Mouse (Mus musculus) hindbrain, embryonic 16.5 days (tissue): ENCODE results near the gene Pate3. TPM values are rescaled to one million over a fixed set of nuclear protein-coding genes. Genes with fewer than 3 reads are reported as not detected.
"Not testable (repeated sequence)": the region's sequence is repeated elsewhere in the genome, so short reads cannot be mapped to it uniquely, and the experiment has no call there.

ENCODE experiments used
- ATAC-seq: fragments of 200-750 bp; cut with Nextera tagmentation; 2 replicates; pipeline ENCODE4 v1.8.0; 2017; ENCODE audit warnings: moderate TSS enrichment, moderate library complexity
- H3K27ac ChIP-seq: fragments of 300-500 bp; sonication (generic); 2 replicates; pipeline ENCODE4 v1.5.1; 2014; ENCODE audit warnings: low read depth, mild to moderate bottlenecking, control low read depth, low read length, moderate library complexity
- H3K27me3 ChIP-seq: fragments of 300-500 bp; sonication (generic); replicated peaks from 2 replicates; pipeline ENCODE4 v1.6.1; 2014; ENCODE audit warnings: low read length; ENCODE audit not compliant: control insufficient read depth, insufficient read depth
- H3K36me3 ChIP-seq: fragments of 300-500 bp; sonication (generic); 2 replicates; pipeline ENCODE4 v1.6.1; 2014; ENCODE audit warnings: mild to moderate bottlenecking, low read length, moderate library complexity, mixed read lengths; ENCODE audit not compliant: control insufficient read depth, insufficient read depth
- H3K4me1 ChIP-seq: fragments of 300-500 bp; sonication (generic); 2 replicates; pipeline ENCODE4 v1.6.1; 2014; ENCODE audit warnings: low read depth, low read length; ENCODE audit not compliant: control insufficient read depth, insufficient read depth
- H3K4me2 ChIP-seq: fragments of 300-500 bp; sonication (generic); 2 replicates; pipeline ENCODE4 v1.6.1; 2014; ENCODE audit warnings: mild to moderate bottlenecking, low read length, control low read depth, moderate library complexity
- H3K4me3 ChIP-seq: fragments of 300-500 bp; sonication (generic); 2 replicates; pipeline ENCODE4 v1.5.1; 2014; ENCODE audit warnings: mild to moderate bottlenecking, low read length, control low read depth, moderate library complexity
- H3K9ac ChIP-seq: fragments of 300-500 bp; sonication (generic); 2 replicates; pipeline ENCODE4 v1.6.1; 2014; ENCODE audit warnings: low read depth, mild to moderate bottlenecking, control low read depth, low read length, moderate library complexity
- H3K9me3 ChIP-seq: fragments of 300-500 bp; sonication (generic); 2 replicates; pipeline ENCODE4 v1.6.1; 2014; ENCODE audit warnings: mild to moderate bottlenecking, low read length, moderate library complexity; ENCODE audit not compliant: control insufficient read depth
- WGBS: fragments of 180-500 bp; shearing (Covaris S2); extraction: QIAGEN DNeasy Blood & Tissue Kit; methylation state at CpG from one replicate; pipeline ENCODE4 v1.1.7; 2014; 5-methylcytosine and 5-hydroxymethylcytosine counted together
- polyA plus RNA-seq: library from polyadenylated mRNA; unstranded; fragments of >200 nt; fragmentation: Nextera tagmentation; extraction: Ambion mirVana; gene quantifications from 2 replicates; pipeline ENCODE4 v1.2.1, GENCODE M21; 2015

The Pate3 gene
- polyA plus RNA-seq: not detected in 2 replicates

DNA sequence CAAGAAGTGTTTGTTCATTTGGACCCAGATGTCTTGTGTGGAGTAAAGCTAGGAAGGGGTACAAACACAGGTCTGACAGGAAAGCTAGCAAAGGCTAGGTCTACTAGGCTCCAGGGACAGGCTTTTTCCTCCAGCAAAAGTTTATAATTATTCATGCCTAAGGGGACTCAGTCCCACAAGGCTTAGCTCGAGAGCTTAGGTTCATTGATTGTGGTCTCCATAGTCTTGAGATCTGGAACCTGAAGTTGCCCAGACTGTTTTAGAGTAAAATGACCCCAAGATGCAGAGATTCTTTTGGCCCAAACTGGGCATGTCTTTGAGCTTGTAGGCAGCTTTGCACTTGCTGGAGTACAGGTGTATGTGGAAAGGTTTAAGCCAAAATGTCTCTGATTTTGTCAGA is at the start of gene Pate3:
Gene Pate3, minus strand, starts transcription at position 101 of the 400 bp plus-strand sequence.
- Histone ChIP-seq H3K27ac (no peak within 1 kb of the TSS), H3K4me2 (no peak within 1 kb of the TSS), H3K4me1 (no peaks in the 10 kb centered on the region), H3K9me3 (no peaks in the 10 kb centered on the region), H3K9ac (no peak within 1 kb of the TSS), H3K36me3 (no peaks in the 10 kb centered on the region), H3K4me3 (no peak within 1 kb of the TSS), H3K27me3 (no peaks in the 10 kb centered on the region)
- 84% methylated on average over 1 of the region's 1 CpGs for WGBS
- ATAC-seq: no peak

DNA sequence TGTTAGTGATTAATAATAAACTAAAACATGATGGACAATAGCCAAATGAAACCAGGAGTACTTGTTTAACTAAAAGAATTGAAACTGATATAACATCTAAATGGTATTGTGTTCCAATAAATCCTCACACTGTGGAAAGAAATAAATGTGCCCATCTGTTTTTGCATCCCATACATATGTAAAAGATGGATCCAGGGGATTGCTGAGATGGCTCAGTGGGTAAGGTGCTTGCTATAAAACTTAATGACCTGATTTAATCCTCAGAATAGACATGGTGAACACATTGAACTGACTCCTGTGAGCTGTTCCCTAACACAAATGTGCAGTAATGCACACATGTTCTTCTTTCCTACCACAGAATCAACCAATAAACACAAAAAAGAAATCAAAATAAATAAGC is 43.9 kb upstream of the Pate3 start:
- Histone ChIP-seq H3K9ac (no peak overlapping the region), H3K9me3 (0 out of 2 replicates have a peak, but pooled peaks cover 1% of the 10 kb centered on the region), H3K27ac (no peak overlapping the region), H3K27me3 (no peaks in the 10 kb centered on the region), H3K4me3 (no peak overlapping the region), H3K4me1 (no peaks in the 10 kb centered on the region), H3K36me3 (no peaks in the 10 kb centered on the region), H3K4me2 (no peak overlapping the region)
- no peak for ATAC-seq

DNA sequence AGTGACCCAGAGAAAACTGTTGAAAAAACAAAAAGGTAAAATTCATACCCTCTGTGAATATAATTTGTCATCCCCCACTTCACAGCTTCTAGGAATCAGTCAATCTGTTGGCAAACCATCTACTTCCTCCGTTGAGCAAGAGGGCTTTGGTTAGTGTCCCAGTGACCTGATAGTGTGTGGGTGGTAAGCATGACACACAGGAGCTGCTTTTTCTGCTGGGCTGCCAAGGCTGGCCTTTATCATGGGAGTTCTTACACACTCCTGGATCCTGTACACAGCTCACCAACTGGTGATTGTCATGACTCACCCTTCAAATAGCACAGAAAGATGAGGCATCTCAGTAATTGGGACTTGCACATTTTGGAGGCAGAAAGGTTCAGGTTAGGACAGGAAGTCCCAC is 39.0 kb upstream of the Pate3 start, which contains the start of gene Pate1:
Gene Pate1, minus strand, starts transcription at position 378 of the 400 bp plus-strand sequence.
- Histone ChIP-seq H3K4me3 (no peak within 1 kb of the TSS), H3K4me1 (no peaks in the 10 kb centered on the region), H3K27ac (no peak within 1 kb of the TSS), H3K9ac (no peak within 1 kb of the TSS), H3K9me3 (no peaks in the 10 kb centered on the region), H3K36me3 (no peaks in the 10 kb centered on the region), H3K27me3 (no peaks in the 10 kb centered on the region), H3K4me2 (no peak within 1 kb of the TSS)
- 62% methylated on average over 1 of the region's 1 CpGs for WGBS
- ATAC-seq: no peak

DNA sequence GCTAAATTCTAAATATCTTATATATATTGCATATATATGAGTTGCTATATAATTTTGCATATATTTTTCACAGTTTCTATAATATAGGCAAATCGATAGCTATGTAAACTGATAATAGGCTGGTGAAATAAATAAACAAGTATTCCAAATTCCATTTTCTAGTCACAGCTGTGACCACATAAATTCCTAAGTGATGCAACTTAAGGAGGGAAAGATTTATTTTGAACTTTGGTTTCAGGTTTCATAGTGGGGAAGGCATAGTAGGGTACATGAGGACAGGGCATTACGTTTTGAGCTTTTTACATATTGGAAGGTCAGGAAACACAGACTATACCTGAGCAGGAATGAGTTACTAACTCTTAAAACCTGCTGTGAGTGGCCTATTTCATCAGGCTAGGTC is 25.6 kb upstream of the Pate3 start:
- Histone ChIP-seq H3K36me3 (no peaks in the 10 kb centered on the region), H3K27ac (no peak overlapping the region), H3K9me3 (no peaks in the 10 kb centered on the region), H3K4me3 (no peak overlapping the region), H3K9ac (no peak overlapping the region), H3K4me1 (no peaks in the 10 kb centered on the region), H3K4me2 (no peak overlapping the region), H3K27me3 (no peaks in the 10 kb centered on the region)
- no peak for ATAC-seq
- WGBS: 88% methylated on average over 2 of the region's 2 CpGs

DNA sequence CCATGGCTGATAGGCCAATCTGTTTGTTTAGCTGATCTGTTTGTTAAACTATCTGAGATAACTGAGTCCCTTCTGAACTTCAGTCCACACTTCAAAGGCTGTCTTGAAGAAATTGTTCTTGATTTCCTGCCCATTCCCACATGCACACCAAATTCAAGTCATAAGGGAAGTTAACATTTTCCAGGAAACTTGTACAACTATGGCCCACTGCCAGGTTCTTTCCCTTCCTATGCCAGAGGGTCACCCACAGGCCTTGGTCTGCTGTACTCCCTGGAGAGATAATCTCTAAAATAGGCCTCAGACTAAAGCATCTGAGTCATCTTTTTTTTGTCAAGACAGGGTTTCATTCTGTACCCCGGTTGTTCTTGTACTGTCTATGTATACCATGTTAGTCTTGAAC is 15.0 kb downstream of the Pate3 start:
- no peak for ATAC-seq
- H3K36me3 ChIP-seq: no peaks in the 10 kb centered on the region

DNA sequence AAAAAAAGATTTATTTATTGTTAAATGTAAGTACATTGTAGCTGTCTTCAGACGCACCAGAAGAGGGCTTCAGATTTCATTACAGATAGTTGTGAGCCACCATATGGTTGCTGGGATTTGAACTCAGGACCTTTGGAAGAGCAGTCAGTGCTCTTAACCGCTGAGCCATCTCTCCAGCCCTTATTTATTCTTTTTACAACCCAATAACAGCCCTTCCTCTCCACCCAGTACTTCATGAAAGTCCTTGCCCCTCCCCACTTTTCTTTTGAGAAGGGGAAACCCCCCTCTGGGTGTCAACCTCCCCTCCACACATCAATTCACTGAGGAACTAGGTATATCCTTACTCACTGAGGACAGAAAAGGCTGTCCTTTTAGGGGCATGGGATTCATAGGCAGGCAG is 31.2 kb downstream of the Pate3 start:
- not testable (repeated sequence) for H3K27ac ChIP-seq, H3K9me3 ChIP-seq, H3K9ac ChIP-seq, H3K4me3 ChIP-seq, H3K4me2 ChIP-seq, H3K4me1 ChIP-seq, H3K27me3 ChIP-seq, ATAC-seq, H3K36me3 ChIP-seq
- 62% methylated on average over 2 of the region's 2 CpGs for whole genome bisulfite sequencing

More for the DNA sequence above, 15.0 kb downstream of the Pate3 start:
- H3K9ac ChIP-seq: no peak overlapping the region
- no peaks in the 10 kb centered on the region for H3K4me1 ChIP-seq
- 87% methylated on average over 1 of the region's 1 CpGs for WGBS
- no peak overlapping the region for H3K4me2 ChIP-seq
- no peaks in the 10 kb centered on the region for H3K27me3 ChIP-seq
- H3K27ac ChIP-seq: no peak overlapping the region
- no peak overlapping the region for H3K4me3 ChIP-seq
- H3K9me3 ChIP-seq: no peaks in the 10 kb centered on the region

DNA sequence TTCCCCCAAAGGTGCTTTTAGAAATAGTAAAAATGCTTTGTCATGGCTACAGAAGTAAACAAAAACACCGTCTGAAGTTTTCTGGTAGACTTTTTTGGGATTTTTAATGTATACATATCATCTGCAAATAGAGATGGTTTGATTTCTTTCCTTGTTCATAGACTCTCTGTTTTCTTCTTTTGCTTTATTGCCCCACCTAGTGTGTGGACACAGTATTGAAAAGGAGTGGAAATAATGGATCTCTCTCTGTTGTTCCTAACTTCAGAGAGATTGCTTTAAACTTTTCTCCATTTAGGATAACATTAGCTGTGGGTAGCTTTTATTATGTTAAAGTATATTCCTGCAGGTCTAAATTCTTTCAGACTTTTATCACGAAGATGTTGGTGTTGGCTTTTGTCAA is 34.0 kb downstream of the Pate3 start:
- Histone ChIP-seq H3K4me1 (no peaks in the 10 kb centered on the region), H3K27me3 (no peaks in the 10 kb centered on the region), H3K9ac (no peak overlapping the region), H3K9me3 (no peaks in the 10 kb centered on the region), H3K4me3 (no peak overlapping the region), H3K4me2 (no peak overlapping the region), H3K36me3 (no peaks in the 10 kb centered on the region), H3K27ac (no peak overlapping the region)
- no peak for ATAC-seq
- WGBS: 34% methylated on average over 2 of the region's 2 CpGs

DNA sequence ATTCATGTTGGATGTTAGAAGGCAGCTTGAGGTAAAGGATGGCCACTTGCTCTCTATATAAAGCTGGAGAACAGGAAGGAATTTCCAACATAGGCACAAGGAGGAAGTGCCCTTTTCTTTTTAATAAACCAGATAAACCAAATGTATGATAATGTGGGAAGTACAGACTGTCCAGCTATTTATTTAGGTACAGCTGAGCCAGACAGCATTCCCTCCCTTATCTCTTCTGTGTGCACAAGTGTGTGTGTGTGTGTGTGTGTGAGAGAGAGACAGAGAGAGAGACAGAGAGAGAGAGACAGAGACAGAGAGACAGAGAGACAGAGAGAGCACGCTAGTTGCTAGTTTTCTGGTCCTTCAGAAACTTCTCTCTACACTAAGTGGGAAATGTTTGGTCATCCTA is 36.2 kb downstream of the Pate3 start, which contains the start of gene Pate4:
Gene Pate4, minus strand, starts transcription at position 101 of the 400 bp plus-strand sequence.
- Histone ChIP-seq H3K4me1 (no peaks in the 10 kb centered on the region), H3K27ac (no peak within 1 kb of the TSS), H3K4me2 (no peak within 1 kb of the TSS), H3K27me3 (no peaks in the 10 kb centered on the region), H3K9ac (no peak within 1 kb of the TSS), H3K4me3 (no peak within 1 kb of the TSS), H3K36me3 (no peaks in the 10 kb centered on the region), H3K9me3 (no peaks in the 10 kb centered on the region)
- 72% methylated on average over 1 of the region's 1 CpGs for WGBS
- ATAC-seq: no peak

DNA sequence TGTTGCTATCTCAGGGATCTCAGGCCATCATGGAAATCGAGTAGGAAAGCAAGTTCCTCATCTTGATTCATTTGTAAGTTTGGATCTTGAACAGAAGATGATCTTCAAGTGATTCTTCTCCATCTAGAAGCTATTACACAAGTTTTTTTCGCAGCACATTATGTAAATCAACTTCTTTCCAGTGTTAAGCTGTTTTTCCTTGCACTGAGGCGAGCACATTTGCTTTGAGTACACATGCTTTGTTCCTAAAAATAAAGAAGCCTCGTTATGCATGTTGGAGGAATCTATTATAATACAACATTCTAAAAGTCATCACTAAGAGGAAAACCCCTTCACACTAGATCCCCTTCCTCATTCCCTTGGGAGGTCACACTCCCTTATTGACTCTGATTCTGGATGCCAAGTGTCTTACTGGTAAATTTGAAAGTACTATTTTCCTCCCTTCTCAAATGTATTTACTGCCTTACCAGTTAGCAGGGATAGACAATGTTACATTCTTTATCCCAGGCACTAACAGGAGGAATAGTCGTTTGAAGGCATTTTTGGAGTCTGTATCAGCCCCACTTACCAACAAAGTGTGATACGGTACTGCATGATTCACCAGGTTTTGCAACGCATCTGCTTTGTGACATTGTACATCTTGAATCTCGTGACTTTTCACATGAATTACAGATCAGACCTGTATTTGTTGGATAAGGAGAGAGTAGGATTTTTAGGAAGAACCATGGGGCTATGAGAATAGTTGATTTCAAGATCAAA is 40.2 kb downstream of the Pate3 start:
- H3K36me3 ChIP-seq: no peaks in the 10 kb centered on the region
- ATAC-seq: no peak
- H3K4me2 ChIP-seq: no peak overlapping the region
- no peak overlapping the region for H3K4me3 ChIP-seq
- no peaks in the 10 kb centered on the region for H3K9me3 ChIP-seq
- no peaks in the 10 kb centered on the region for H3K27me3 ChIP-seq
- no peaks in the 10 kb centered on the region for H3K4me1 ChIP-seq
- H3K27ac ChIP-seq: no peak overlapping the region
- WGBS: 68% methylated on average over 8 of the region's 8 CpGs
- no peak overlapping the region for H3K9ac ChIP-seq
